9 mouse cellular contexts compared by ENCODE assay signal in genomic region chr8:122330446-122331133, GRCm38 (mm10). TPM values are rescaled to one million over a fixed set of nuclear protein-coding genes. Genes with fewer than 3 reads are reported as not detected.
A peak's percentile ranks its signal among the peaks of the same experiment; 100 is the strongest.
DNase-seq lines count a peak whose midpoint lies in the region; ATAC-seq and TF ChIP-seq lines count a peak whose summit lies in the region.
"Had no signal": no experiment of that assay in that cellular context is flagged by ENCODE, and none has a peak within 500 bp of the region (broad histone marks: within the 10 kb centered on the region; RNA-seq: fewer than 3 reads in every experiment).

No protein-coding gene starts in this region.

- H3K4me2 ChIP-seq in heart, embryonic 13.5 days = peak overlapping the region; percentile 9; the same call in 1 of the 2 replicates
- no peak overlapping the region for H3K4me2 ChIP-seq in midbrain, embryonic 11.5 days
- H3K4me2 ChIP-seq in stomach, embryonic 15.5 days = no peak overlapping the region

- WGBS in heart, embryonic 13.5 days = 47% methylated on average over 12 of the region's 12 CpGs
- 74% methylated on average over 12 of the region's 12 CpGs for WGBS in midbrain, embryonic 10.5 days
- WGBS in midbrain, embryonic 11.5 days = 77% methylated on average over 12 of the region's 12 CpGs
- WGBS in liver, adult 2 months = 28% methylated on average over 12 of the region's 12 CpGs
- 67% methylated on average over 12 of the region's 12 CpGs for WGBS in stomach, embryonic 15.5 days

- TF ChIP-seq POLR2A in liver, adult 2 months (IDR thresholded peaks at IDR 0.05; ENCODE audit: extremely low read depth, insufficient read depth, low read length) = no peak

- peak overlapping the region; percentile 73 for H3K27ac ChIP-seq in heart, embryonic 13.5 days (replicated peaks)
- H3K27ac ChIP-seq in midbrain, embryonic 10.5 days (replicated peaks) = peak overlapping the region; percentile 55
- H3K27ac ChIP-seq in midbrain, embryonic 11.5 days (ENCODE audit: low read depth, low read length) = no peak overlapping the region
- H3K27ac ChIP-seq in liver, adult 2 months (replicated peaks; ENCODE audit: insufficient read depth, low read depth, low read length) = peak overlapping the region; percentile 65
- H3K27ac ChIP-seq in stomach, embryonic 15.5 days = peak overlapping the region; percentile 78

- no peak for ATAC-seq in heart, embryonic 13.5 days (ENCODE audit: extremely low read depth, insufficient number of reproducible peaks, low FRiP score, low TSS enrichment)
- no peak for ATAC-seq in midbrain, embryonic 11.5 days (ENCODE audit: low FRiP score)
- peak; percentile 70; the same call in 1 of the 2 replicates for ATAC-seq in stomach, embryonic 15.5 days (ENCODE audit: insufficient read depth, low FRiP score, low read depth)

- peaks cover 61% of the 10 kb centered on the region for H3K36me3 ChIP-seq in heart, embryonic 13.5 days
- 0 out of 2 replicates have a peak, but pooled peaks cover 2% of the 10 kb centered on the region for H3K36me3 ChIP-seq in midbrain, embryonic 10.5 days
- H3K36me3 ChIP-seq in midbrain, embryonic 11.5 days (ENCODE audit: control insufficient read depth, insufficient read depth, low read length) = no peaks in the 10 kb centered on the region
- peaks cover 21% of the 10 kb centered on the region for H3K36me3 ChIP-seq in liver, adult 2 months (ENCODE audit: control insufficient read depth, insufficient read depth, low read length)
- peaks cover 15% of the 10 kb centered on the region; the same call in 1 of the 2 replicates for H3K36me3 ChIP-seq in stomach, embryonic 15.5 days

- peaks cover 74% of the 10 kb centered on the region for H3K4me1 ChIP-seq in heart, embryonic 13.5 days
- H3K4me1 ChIP-seq in midbrain, embryonic 10.5 days = peaks cover 32% of the 10 kb centered on the region
- H3K4me1 ChIP-seq in midbrain, embryonic 11.5 days (ENCODE audit: control insufficient read depth, insufficient read depth, low read length) = peaks cover 8% of the 10 kb centered on the region
- H3K4me1 ChIP-seq in liver, adult 2 months (ENCODE audit: control insufficient read depth, insufficient read depth, low read length) = peaks cover 35% of the 10 kb centered on the region
- H3K4me1 ChIP-seq in stomach, embryonic 15.5 days = peaks cover 35% of the 10 kb centered on the region

- no peak for DNase-seq in heart, postnatal 36 days
- DNase-seq in midbrain, embryonic 10.5 days (ENCODE audit: low spot score) = no peak
- DNase-seq in midbrain, embryonic 11.5 days (ENCODE audit: low spot score, missing footprints) = no peak
- peak; percentile 94 for DNase-seq in liver, adult 2 months (ENCODE audit: extremely low read depth, low read depth, low spot score)
- no peak for DNase-seq in cerebellum, adult 8-10 months
- DNase-seq in retina, postnatal 1 day = no peak

- intact Hi-C loops in heart, postnatal 36 days (cut with DNase I) = loop anchor here (5.0 kb wide), 1 partner anchor 353 kb away; no protein-coding TSS in a partner anchor

- H3K9me3 ChIP-seq in heart, embryonic 13.5 days = no peaks in the 10 kb centered on the region
- H3K9me3 ChIP-seq in midbrain, embryonic 10.5 days (replicated peaks) = no peaks in the 10 kb centered on the region
- no peaks in the 10 kb centered on the region for H3K9me3 ChIP-seq in midbrain, embryonic 11.5 days (ENCODE audit: control insufficient read depth, low read length)
- H3K9me3 ChIP-seq in stomach, embryonic 15.5 days = no peaks in the 10 kb centered on the region

- no peaks in the 10 kb centered on the region for H3K79me2 ChIP-seq in liver, adult 2 months (ENCODE audit: control insufficient read depth, insufficient read depth, low read length)

- peak overlapping the region; percentile 54 for H3K9ac ChIP-seq in heart, embryonic 13.5 days
- no peak overlapping the region; the same call in 1 of the 2 replicates for H3K9ac ChIP-seq in midbrain, embryonic 11.5 days (ENCODE audit: low read length)
- H3K9ac ChIP-seq in liver, adult 2 months (ENCODE audit: low read depth, low read length) = peak overlapping the region; percentile 45
- no peak overlapping the region for H3K9ac ChIP-seq in stomach, embryonic 15.5 days

- peaks cover 9% of the 10 kb centered on the region for H3K27me3 ChIP-seq in heart, embryonic 13.5 days (replicated peaks)
- peaks cover 65% of the 10 kb centered on the region for H3K27me3 ChIP-seq in midbrain, embryonic 10.5 days (ENCODE audit: low read depth, poor library complexity, severe bottlenecking)
- H3K27me3 ChIP-seq in midbrain, embryonic 11.5 days (ENCODE audit: control insufficient read depth, insufficient read depth, low read length) = peaks cover 18% of the 10 kb centered on the region
- no peaks in the 10 kb centered on the region for H3K27me3 ChIP-seq in liver, adult 2 months (ENCODE audit: control insufficient read depth, insufficient read depth, low read length)
- peaks cover 8% of the 10 kb centered on the region for H3K27me3 ChIP-seq in stomach, embryonic 15.5 days (replicated peaks)

- H3K4me3 ChIP-seq in heart, embryonic 13.5 days = no peak overlapping the region
- H3K4me3 ChIP-seq in midbrain, embryonic 10.5 days = no peak overlapping the region
- no peak overlapping the region for H3K4me3 ChIP-seq in midbrain, embryonic 11.5 days (ENCODE audit: low read depth, low read length)
- H3K4me3 ChIP-seq in liver, adult 2 months (ENCODE audit: insufficient read depth, low read depth, low read length) = no peak overlapping the region
- H3K4me3 ChIP-seq in stomach, embryonic 15.5 days (replicated peaks) = no peak overlapping the region

- TF ChIP-seq CTCF in liver, adult 2 months (IDR thresholded peaks at IDR 0.05; ENCODE audit: low read depth, low read length) = no peak

RNA-seq across cellular contexts. Expression of gene Trhr2, which starts 30.0 kb away (rescaled TPM):
- polyA plus RNA-seq in heart, embryonic 13.5 days (2015; fragmentation: Nextera tagmentation; extraction: Ambion mirVana) = not detected in 2 replicates
- total RNA-seq in heart, postnatal 36 days (2021) = not detected
- not detected in 2 replicates for polyA plus RNA-seq in midbrain, embryonic 10.5 days (2016; fragmentation: Nextera tagmentation; extraction: Ambion mirVana)
- not detected in 2 replicates for polyA plus RNA-seq in midbrain, embryonic 11.5 days (2014; fragmentation: Nextera tagmentation; extraction: Ambion mirVana)
- total RNA-seq in liver, adult 2 months (2014; rRNA removed) = not detected in 2 replicates
- polyA plus RNA-seq in liver, adult 2 months (2012; rRNA removed) = not detected in 2 replicates
- not detected in 2 replicates for polyA plus RNA-seq in stomach, embryonic 15.5 days (2015; fragmentation: Nextera tagmentation; extraction: Ambion mirVana)
- polyA plus RNA-seq: limb, embryonic 11.5 days had no signal

RNA-seq across cellular contexts. Expression of gene Zc3h18, which starts 45.8 kb away (rescaled TPM):
- 30.4 and 31.1 TPM in 2 replicates for polyA plus RNA-seq in heart, embryonic 13.5 days (2015; fragmentation: Nextera tagmentation; extraction: Ambion mirVana)
- 10 to 100 TPM; 21.4 to 23.0 TPM for total RNA-seq in heart, postnatal 36 days (2021)
- 75.7 and 79.4 TPM in 2 replicates for polyA plus RNA-seq in midbrain, embryonic 10.5 days (2016; fragmentation: Nextera tagmentation; extraction: Ambion mirVana)
- polyA plus RNA-seq in midbrain, embryonic 11.5 days (2014; fragmentation: Nextera tagmentation; extraction: Ambion mirVana) = 42.0 and 43.7 TPM in 2 replicates
- total RNA-seq in liver, adult 2 months (2014; rRNA removed) = 10.9 and 14.0 TPM in 2 replicates
- polyA plus RNA-seq in liver, adult 2 months (2012; rRNA removed) = 18.3 and 22.3 TPM in 2 replicates
- polyA plus RNA-seq in stomach, embryonic 15.5 days (2015; fragmentation: Nextera tagmentation; extraction: Ambion mirVana) = 48.7 and 48.9 TPM in 2 replicates

RNA-seq across cellular contexts. Expression of gene Zfpm1, which starts 48.6 kb away (rescaled TPM):
- polyA plus RNA-seq in heart, embryonic 13.5 days (2015; fragmentation: Nextera tagmentation; extraction: Ambion mirVana) = 3.8 TPM in 2 replicates
- 10 to 100 TPM; 23.1 to 30.0 TPM for total RNA-seq in heart, postnatal 36 days (2021)
- polyA plus RNA-seq in midbrain, embryonic 10.5 days (2016; fragmentation: Nextera tagmentation; extraction: Ambion mirVana) = 1.3 and 1.5 TPM in 2 replicates
- polyA plus RNA-seq in midbrain, embryonic 11.5 days (2014; fragmentation: Nextera tagmentation; extraction: Ambion mirVana) = 1.6 and 1.8 TPM in 2 replicates
- 7.9 and 8.4 TPM in 2 replicates for total RNA-seq in liver, adult 2 months (2014; rRNA removed)
- polyA plus RNA-seq in liver, adult 2 months (2012; rRNA removed) = 56.5 and 67.5 TPM in 2 replicates
- polyA plus RNA-seq in stomach, embryonic 15.5 days (2015; fragmentation: Nextera tagmentation; extraction: Ambion mirVana) = 5.6 and 5.7 TPM in 2 replicates

Comparison
In these comparisons a context has a peak if more than half of its experiments do, and no peak if none do; other contexts are left out.
1. H3K9ac ChIP-seq: peak in heart, embryonic 13.5 days (single experiment) and liver, adult 2 months (single experiment); none in midbrain, embryonic 11.5 days (single experiment) and stomach, embryonic 15.5 days (single experiment).